Mouse (Mus musculus) lung, adult 2 months (tissue): ENCODE data around the gene Gal3st2b.
"Not testable (repeated sequence)": the region's sequence is repeated elsewhere in the genome, so short reads cannot be mapped to it uniquely, and the experiment has no call there.

Source experiments
- CTCF ChIP-seq: fragments of 200-500 bp; IDR thresholded peaks from 2 replicates; pipeline ENCODE4 v1.5.1; 2011; ENCODE audit warnings: mild to moderate bottlenecking, low read length, control low read depth; ENCODE audit not compliant: insufficient read depth
- POLR2A ChIP-seq: fragments of 200-500 bp; IDR thresholded peaks from 2 replicates; pipeline ENCODE4 v1.6.1; 2011; ENCODE audit warnings: low read depth, mild to moderate bottlenecking, control low read depth, low read length, borderline replicate concordance; ENCODE audit errors: extremely low read depth

DNA sequence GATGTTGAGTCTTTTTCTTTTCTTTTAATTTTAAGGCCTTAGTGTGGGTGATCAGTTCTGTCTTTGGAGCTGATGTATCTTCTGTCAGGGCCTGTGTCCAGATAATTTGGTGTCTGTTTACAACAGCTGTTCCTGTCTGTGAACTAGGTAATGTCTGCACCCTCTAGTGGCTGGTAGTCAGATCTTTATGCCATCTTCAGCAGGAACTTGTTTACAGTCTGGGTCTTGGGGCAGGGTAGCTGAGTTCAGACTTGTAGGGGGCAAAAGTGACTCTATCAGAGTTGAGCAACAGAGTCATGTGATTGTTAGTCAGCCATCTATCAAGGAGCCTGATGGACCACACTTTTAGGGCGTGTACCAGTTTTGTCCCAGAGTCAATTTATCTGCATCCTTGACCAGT is 20.7 kb upstream of the Gal3st2b start:
- not testable (repeated sequence) for TF ChIP-seq POLR2A, CTCF
